8 mouse cellular contexts compared by ENCODE assay signal in genomic region chr2:32914896-32915295, GRCm38 (mm10). TPM values are rescaled to one million over a fixed set of nuclear protein-coding genes. Genes with fewer than 3 reads are reported as not detected.
DNase-seq lines count a peak whose midpoint lies in the region; ATAC-seq and TF ChIP-seq lines count a peak whose summit lies in the region.

No protein-coding gene starts in this region.

- TF ChIP-seq EP300 in liver, embryonic 14.5 days (IDR thresholded peaks at IDR 0.05; ENCODE audit: low read depth): no peak

- TF ChIP-seq POLR2A in bone marrow macrophage, adult 2 months (IDR thresholded peaks at IDR 0.05; ENCODE audit: borderline replicate concordance, low read depth, low read length): no peak

- DNase-seq in gastrocnemius, postnatal 36 days: peak; percentile 49 to 53
- no peak for DNase-seq in liver, embryonic 14.5 days (ENCODE audit: low read depth in 3 of 3, low spot score in 3 of 3)
- peak; percentile 67 for DNase-seq in ovary, postnatal 14 days (ENCODE audit: low spot score)
- DNase-seq in cerebellum, adult 9-10 months: no peak
- no peak for DNase-seq in cerebellum, adult 11 months

- peak overlapping the region; percentile 29 for H3K9ac ChIP-seq in intestine, embryonic 15.5 days
- no peak overlapping the region for H3K9ac ChIP-seq in liver, embryonic 14.5 days (replicated peaks)

- no peak for TF ChIP-seq CTCF in E14TG2a.4 (conservative IDR thresholded peaks at IDR 0.05; ENCODE audit: low read length)
- TF ChIP-seq CTCF in bone marrow macrophage, adult 2 months (IDR thresholded peaks at IDR 0.05; ENCODE audit: low read depth, low read length): no peak
- no peak for TF ChIP-seq CTCF in liver, embryonic 14.5 days (IDR thresholded peaks at IDR 0.05; ENCODE audit: low read depth)

- no peaks in the 10 kb centered on the region for H3K9me3 ChIP-seq in E14TG2a.4 (ENCODE audit: low read length)
- H3K9me3 ChIP-seq in intestine, embryonic 15.5 days: no peaks in the 10 kb centered on the region
- no peaks in the 10 kb centered on the region for H3K9me3 ChIP-seq in liver, embryonic 14.5 days (ENCODE audit: control insufficient read depth, low read length)

- no peaks in the 10 kb centered on the region for H3K27me3 ChIP-seq in E14TG2a.4 (ENCODE audit: insufficient read depth, low read length)
- H3K27me3 ChIP-seq in intestine, embryonic 15.5 days (replicated peaks): no peaks in the 10 kb centered on the region
- H3K27me3 ChIP-seq in liver, embryonic 14.5 days (ENCODE audit: control insufficient read depth, insufficient read depth, low read length): no peaks in the 10 kb centered on the region

- 40% methylated on average over 3 of the region's 3 CpGs for WGBS in intestine, embryonic 15.5 days
- 70% methylated on average over 3 of the region's 3 CpGs for WGBS in liver, embryonic 14.5 days (ENCODE audit: insufficient replicate concordance)

- H3K36me3 ChIP-seq in E14TG2a.4 (ENCODE audit: insufficient read depth, low read length): peaks cover 92% of the 10 kb centered on the region
- peaks cover 18% of the 10 kb centered on the region for H3K36me3 ChIP-seq in intestine, embryonic 15.5 days
- no peaks in the 10 kb centered on the region for H3K36me3 ChIP-seq in liver, embryonic 14.5 days (replicated peaks; ENCODE audit: control insufficient read depth, insufficient read depth, low read depth)

- intact Hi-C loops in gastrocnemius, postnatal 36 days (cut with DNase I): loop anchor here (2.0 kb wide), 1 partner anchor 44 kb away; no protein-coding TSS in a partner anchor

- H3K4me3 ChIP-seq in E14TG2a.4 (replicated peaks; ENCODE audit: low read length): peak overlapping the region; percentile 39; the same call in 1 of the 2 replicates
- no peak overlapping the region for H3K4me3 ChIP-seq in bone marrow macrophage, adult 2 months (ENCODE audit: insufficient read depth, low read length)
- no peak overlapping the region for H3K4me3 ChIP-seq in intestine, embryonic 15.5 days (replicated peaks)
- no peak overlapping the region for H3K4me3 ChIP-seq in liver, embryonic 14.5 days (ENCODE audit: insufficient read depth in 1 of 2, low read depth in 2 of 2, low read length in 2 of 2)

- no peak overlapping the region for H3K4me2 ChIP-seq in intestine, embryonic 15.5 days (replicated peaks)
- no peak overlapping the region for H3K4me2 ChIP-seq in liver, embryonic 14.5 days (ENCODE audit: low read depth)

- H3K4me1 ChIP-seq in E14TG2a.4 (replicated peaks; ENCODE audit: low read depth, low read length): peaks cover 98% of the 10 kb centered on the region
- peaks cover 30% of the 10 kb centered on the region for H3K4me1 ChIP-seq in bone marrow macrophage, adult 2 months (ENCODE audit: control insufficient read depth, insufficient read depth, low read length)
- H3K4me1 ChIP-seq in intestine, embryonic 15.5 days (replicated peaks): peaks cover 12% of the 10 kb centered on the region
- peaks cover 0 to 3% of the 10 kb centered on the region in 2 experiments; a peak in 2 of 4 replicates for H3K4me1 ChIP-seq in liver, embryonic 14.5 days (replicated peaks; ENCODE audit: control insufficient read depth in 2 of 2, insufficient read depth in 2 of 2, low read length in 1 of 2)

- 0 out of 2 replicates have a peak overlapping the region, but pooled peaks have one; percentile 6 for H3K27ac ChIP-seq in bone marrow macrophage, adult 2 months (ENCODE audit: insufficient read depth, low read depth, low read length)
- H3K27ac ChIP-seq in intestine, embryonic 15.5 days: peak overlapping the region; percentile 84
- H3K27ac ChIP-seq in liver, embryonic 14.5 days: no peak overlapping the region

- peak; percentile 61 for ATAC-seq in intestine, embryonic 15.5 days
- peak; percentile 19 for ATAC-seq in liver, embryonic 14.5 days (ENCODE audit: insufficient read depth)

RNA-seq across cellular contexts. Expression of gene Fam129b, which starts 39.0 kb away (rescaled TPM):
- polyA plus RNA-seq in bone marrow macrophage, adult 2 months (2012; ENCODE audit: insufficient read depth, insufficient read length, missing spikeins): 78.3 and 90.1 TPM in 2 replicates
- 1 to 10 TPM; 5.5 to 7.7 TPM for total RNA-seq in gastrocnemius, postnatal 36 days (2021)
- 40.4 and 42.2 TPM in 2 replicates for polyA plus RNA-seq in intestine, embryonic 15.5 days (2015; fragmentation: Nextera tagmentation; extraction: Ambion mirVana)
- 5.7 and 5.9 TPM in 2 replicates for polyA plus RNA-seq in liver, embryonic 14.5 days (2012; rRNA removed)
- polyA plus RNA-seq in liver, embryonic 14.5 days (2014; fragmentation: Nextera tagmentation; extraction: Ambion mirVana): 2.7 and 2.9 TPM in 2 replicates

RNA-seq across cellular contexts. Expression of gene Rpl12, which starts 46.5 kb away (rescaled TPM):
- polyA plus RNA-seq in bone marrow macrophage, adult 2 months (2012; ENCODE audit: insufficient read depth, insufficient read length, missing spikeins): 17.4 and 23.3 TPM in 2 replicates
- total RNA-seq in gastrocnemius, postnatal 36 days (2021): 10 to 100 TPM; 45.3 to 75.3 TPM
- polyA plus RNA-seq in intestine, embryonic 15.5 days (2015; fragmentation: Nextera tagmentation; extraction: Ambion mirVana): 185 and 190 TPM in 2 replicates
- 311 and 646 TPM in 2 replicates for polyA plus RNA-seq in liver, embryonic 14.5 days (2012; rRNA removed)
- 144 and 162 TPM in 2 replicates for polyA plus RNA-seq in liver, embryonic 14.5 days (2014; fragmentation: Nextera tagmentation; extraction: Ambion mirVana)

RNA-seq across cellular contexts. Expression of gene Lrsam1, which starts 46.5 kb away (rescaled TPM):
- 12.0 and 13.2 TPM in 2 replicates for polyA plus RNA-seq in bone marrow macrophage, adult 2 months (2012; ENCODE audit: insufficient read depth, insufficient read length, missing spikeins)
- total RNA-seq in gastrocnemius, postnatal 36 days (2021): 1 to 10 TPM; 9.1 to 9.4 TPM
- polyA plus RNA-seq in intestine, embryonic 15.5 days (2015; fragmentation: Nextera tagmentation; extraction: Ambion mirVana): 7.2 and 7.7 TPM in 2 replicates
- 1.9 and 2.5 TPM in 2 replicates for polyA plus RNA-seq in liver, embryonic 14.5 days (2012; rRNA removed)
- polyA plus RNA-seq in liver, embryonic 14.5 days (2014; fragmentation: Nextera tagmentation; extraction: Ambion mirVana): 1.1 and 1.8 TPM in 2 replicates

Comparison
In these comparisons a context has a peak if more than half of its experiments do, and no peak if none do; other contexts are left out.
1. DNase-seq: peak in gastrocnemius, postnatal 36 days (2 of 2) and ovary, postnatal 14 days (single experiment); none in liver, embryonic 14.5 days (0 of 3), cerebellum, adult 9-10 months (single experiment) and cerebellum, adult 11 months (single experiment).